Mouse (Mus musculus) bone marrow macrophage, adult 2 months (primary cell): ENCODE data around the gene Fam160a1.

Source experiments
- CTCF ChIP-seq: IDR thresholded peaks from 2 replicates; pipeline ENCODE4 v1.5.1; 2012; ENCODE audit warnings: low read depth, mild to moderate bottlenecking, low read length, moderate library complexity
- POLR2A ChIP-seq: IDR thresholded peaks from 2 replicates; pipeline ENCODE4 v1.6.1; 2012; ENCODE audit warnings: mild to moderate bottlenecking, low read depth, low read length, borderline replicate concordance

DNA sequence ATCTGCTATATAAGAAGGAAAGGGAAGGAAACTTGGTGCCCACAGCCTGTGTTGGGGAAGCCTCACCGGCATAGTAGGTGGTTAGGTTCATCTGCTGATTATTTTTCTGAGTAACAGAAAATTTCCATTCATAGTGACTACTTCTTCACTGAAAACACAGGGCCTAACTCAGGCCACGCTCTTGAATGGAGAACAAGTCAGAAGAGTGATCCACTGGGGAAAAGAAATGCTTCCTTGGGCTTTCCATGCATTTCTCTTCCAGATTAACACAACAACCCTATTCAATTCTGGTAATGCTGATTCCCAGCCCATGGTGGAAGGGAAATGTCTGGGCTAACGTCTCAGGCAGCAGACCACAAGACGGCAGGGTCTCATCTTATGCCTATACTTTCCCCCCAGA is 118.6 kb downstream of the Fam160a1 start:
- TF ChIP-seq POLR2A (no peak), CTCF (no peak)
